Mouse (Mus musculus) ES-CJ7 (cell line): ENCODE data around the gene Fzd7.
"Not testable (repeated sequence)": the region's sequence is repeated elsewhere in the genome, so short reads cannot be mapped to it uniquely, and the experiment has no call there.

Experiments
- DNase-seq: peaks from one replicate; pipeline ENCODE4 v3.0.0; 2011; ENCODE audit warnings: low read depth, low spot score

Gene Fzd7

DNA sequence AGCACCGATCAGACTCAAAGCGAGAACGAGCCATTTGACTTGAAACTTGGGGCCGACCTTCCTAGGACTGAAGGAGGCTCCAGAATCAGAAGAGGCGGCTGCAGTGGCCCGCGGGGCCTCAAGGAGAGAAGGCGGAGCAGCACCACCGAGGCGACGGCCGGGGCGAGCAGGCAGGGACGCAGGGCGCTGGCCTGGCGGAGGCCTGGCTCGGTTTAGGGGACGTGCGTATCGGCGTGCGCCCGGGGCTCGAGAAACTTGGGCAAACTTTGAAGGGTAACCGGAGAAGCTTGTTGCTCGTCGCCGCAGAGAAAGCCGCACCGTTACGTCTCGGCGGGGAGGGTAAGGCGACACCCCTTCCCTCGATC is at the start of gene Fzd7:
Fzd7 (plus strand) TSS at position 94 of the 365 bp plus-strand sequence.
- DNase-seq = no peak

DNA sequence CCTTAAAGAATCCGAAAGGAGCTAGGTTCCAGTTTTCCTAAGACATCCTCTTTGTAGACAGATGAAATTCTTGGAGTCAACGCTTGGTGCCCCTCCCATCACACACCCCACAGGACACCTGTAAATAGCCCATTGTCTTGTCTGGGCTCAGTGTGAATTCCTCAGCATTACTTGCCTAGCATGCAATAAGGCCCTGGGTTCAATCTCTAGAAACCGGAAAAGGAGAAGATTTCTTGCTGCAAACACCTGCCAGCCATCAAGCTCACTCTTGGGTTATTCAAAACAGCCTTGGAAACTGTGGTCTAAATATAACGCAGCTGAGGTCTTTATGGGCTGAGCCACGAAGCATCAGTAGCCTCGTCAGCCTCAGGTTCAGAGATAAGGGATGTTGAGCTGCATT is 48.9 kb upstream of the Fzd7 start:
- DNase-seq = peak; percentile 51

- DNase-seq = no peak
Measured at GRCm38 (mm10) chr1:59434071-59434470, 48.2 kb upstream of the Fzd7 start.

- DNase-seq = no peak
Measured at GRCm38 (mm10) chr1:59435270-59435669, 47.0 kb upstream of the Fzd7 start.

DNA sequence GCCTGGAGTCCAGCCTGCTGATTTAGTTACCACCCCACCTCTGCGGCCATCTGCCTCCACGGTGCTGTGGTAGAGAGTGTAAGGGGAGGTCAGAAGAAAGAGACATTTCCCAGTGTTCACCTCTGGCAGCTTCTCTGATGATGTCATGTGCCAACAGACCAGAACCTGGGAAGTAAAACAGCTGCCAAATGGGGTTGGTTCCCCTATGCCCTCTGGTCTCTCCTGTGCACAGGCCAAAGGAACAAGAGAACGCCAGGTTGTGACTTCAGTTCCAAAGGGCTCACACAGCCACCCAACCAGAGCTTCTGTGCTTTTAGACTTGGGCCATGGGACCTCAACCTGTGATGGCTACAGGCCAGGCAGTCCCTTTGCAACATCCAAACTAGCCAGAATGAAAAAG is 45.9 kb upstream of the Fzd7 start:
- no peak for DNase-seq

GRCm38 (mm10) chr1:59437927-59438326 is 44.3 kb upstream of the Fzd7 start:
- DNase-seq = no peak

GRCm38 (mm10) chr1:59438330-59438729 is 43.9 kb upstream of the Fzd7 start:
- no peak for DNase-seq

DNA sequence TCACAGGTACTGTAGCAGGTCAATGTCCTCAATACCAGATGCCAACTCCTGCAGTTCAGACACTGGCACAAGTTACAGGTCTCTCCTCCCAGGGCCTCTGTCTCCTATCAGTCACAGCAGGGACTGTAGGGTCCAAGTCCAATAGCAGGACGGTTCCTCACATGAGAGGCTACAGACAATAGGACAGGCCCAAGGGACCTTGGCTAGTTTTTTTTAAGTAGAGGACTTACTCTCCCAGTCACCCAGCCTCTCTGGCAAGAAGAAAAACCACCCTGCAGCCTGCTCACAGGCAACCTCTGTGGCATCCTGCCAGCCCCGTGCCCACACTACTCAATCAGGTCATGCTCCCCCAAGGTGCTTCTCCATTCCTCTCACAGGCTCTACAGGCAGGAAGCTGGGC is 43.0 kb upstream of the Fzd7 start:
- DNase-seq = no peak

DNA sequence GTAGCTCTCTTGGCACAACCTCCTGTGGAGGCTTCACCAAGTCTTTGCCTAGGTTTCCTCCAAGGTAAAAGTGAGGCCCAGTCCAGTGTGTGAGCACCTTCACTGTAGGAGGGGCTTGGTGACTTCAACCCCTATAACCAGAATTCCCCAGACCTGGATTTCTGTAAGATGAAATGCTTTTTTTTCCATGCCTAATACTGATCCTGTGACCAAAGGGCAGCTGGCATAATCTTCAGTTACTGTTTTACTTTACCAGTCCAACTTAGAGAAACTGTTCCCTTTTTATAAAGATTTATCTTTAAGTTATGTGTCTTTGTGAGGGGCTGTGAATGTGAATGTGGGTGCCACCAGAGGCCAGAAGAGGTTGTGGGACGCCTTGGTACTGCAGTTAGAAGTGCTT is 42.3 kb upstream of the Fzd7 start:
- no peak for DNase-seq

DNA sequence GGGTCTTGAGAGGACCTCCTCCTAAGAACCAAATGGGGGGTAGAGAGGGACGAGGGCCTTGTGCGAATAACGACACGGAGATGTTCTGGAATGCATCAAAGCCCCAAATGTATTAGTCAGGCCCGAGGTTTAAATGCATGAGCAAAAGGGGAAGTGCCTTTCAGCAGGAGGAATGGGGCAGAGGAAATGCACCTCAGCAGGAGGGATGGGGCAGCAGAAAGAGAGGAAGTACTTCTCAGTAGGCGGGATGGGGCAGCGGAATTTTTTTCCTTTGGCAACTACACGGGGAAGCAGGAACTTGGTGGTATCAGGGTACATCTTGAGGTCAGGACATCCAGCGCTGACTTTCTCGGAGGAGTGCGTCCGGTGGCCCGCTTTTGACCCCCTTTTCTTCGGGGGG is 39.5 kb upstream of the Fzd7 start:
- DNase-seq = not testable (repeated sequence)

- no peak for DNase-seq
Measured at GRCm38 (mm10) chr1:59444127-59444660, 38.0 kb upstream of the Fzd7 start.

GRCm38 (mm10) chr1:59445242-59445641 is 37.0 kb upstream of the Fzd7 start:
- DNase-seq = no peak

GRCm38 (mm10) chr1:59448497-59449270 is 33.5 kb upstream of the Fzd7 start:
- peak; percentile 69 for DNase-seq

DNA sequence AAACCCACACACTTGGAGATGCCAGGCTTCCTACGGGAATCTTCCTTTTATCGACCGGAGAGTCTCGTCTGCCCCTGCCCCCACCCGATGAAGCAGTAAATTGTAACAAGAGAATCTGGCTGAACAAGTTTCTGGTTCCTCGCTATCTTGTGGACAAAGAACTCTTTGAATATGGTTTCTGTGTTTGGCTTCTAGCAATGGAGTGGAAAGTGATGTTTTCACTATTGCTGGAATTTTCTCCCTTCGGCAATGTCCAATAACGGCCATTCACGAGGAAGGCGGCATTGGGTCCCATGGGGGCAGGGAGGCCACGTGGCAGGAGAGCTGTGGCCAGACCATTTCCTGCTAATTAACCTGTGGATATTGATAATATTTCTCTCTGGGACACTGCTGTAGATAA is 32.8 kb upstream of the Fzd7 start:
- no peak for DNase-seq

GRCm38 (mm10) chr1:59450896-59451295 is 31.3 kb upstream of the Fzd7 start:
- DNase-seq = no peak

GRCm38 (mm10) chr1:59451584-59451983 is 30.6 kb upstream of the Fzd7 start:
- no peak for DNase-seq

DNA sequence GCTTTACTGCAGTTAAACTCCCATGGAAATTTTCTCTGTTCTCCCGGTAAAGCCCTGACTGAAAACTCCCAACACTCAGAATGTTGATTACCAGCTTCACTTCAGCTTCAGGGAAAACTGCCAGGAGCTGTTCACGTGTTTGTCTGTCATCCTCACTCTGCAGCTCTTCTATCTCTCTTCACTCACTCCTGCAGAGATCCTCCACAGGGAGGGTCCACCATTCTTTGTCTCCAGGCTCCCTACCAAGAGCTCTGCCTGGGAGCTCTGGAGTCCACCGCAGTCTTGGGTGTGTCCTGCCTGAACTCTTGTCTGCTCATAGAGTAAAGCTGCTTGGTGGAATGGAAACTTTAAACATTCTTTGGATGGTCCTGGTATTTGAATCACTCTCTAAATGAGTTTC is 25.4 kb upstream of the Fzd7 start:
- peak; percentile 76 for DNase-seq

GRCm38 (mm10) chr1:59457873-59458272 is 24.4 kb upstream of the Fzd7 start:
- no peak for DNase-seq

GRCm38 (mm10) chr1:59458886-59459285 is 23.3 kb upstream of the Fzd7 start:
- peak; percentile 37 for DNase-seq

GRCm38 (mm10) chr1:59464696-59465639 is 17.3 kb upstream of the Fzd7 start:
- DNase-seq = no peak

DNA sequence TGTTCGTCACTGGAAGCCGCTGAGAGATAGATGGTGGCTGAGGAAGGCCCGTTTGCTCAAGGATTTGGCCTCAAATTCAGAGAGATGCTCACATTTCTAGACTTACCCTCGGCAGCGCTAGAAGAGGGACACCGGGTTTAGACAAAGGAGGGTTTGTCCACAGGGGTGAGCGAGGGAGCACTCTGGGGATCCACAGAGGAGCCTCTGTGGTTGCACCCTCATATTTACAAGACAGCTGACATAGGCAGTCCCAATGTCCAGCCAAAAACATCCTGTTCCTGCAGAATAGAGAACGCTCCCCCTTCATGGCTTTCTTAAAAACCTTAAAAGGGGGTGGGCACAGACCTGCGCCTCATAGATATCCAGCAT is 16.6 kb upstream of the Fzd7 start:
- DNase-seq = no peak

DNA sequence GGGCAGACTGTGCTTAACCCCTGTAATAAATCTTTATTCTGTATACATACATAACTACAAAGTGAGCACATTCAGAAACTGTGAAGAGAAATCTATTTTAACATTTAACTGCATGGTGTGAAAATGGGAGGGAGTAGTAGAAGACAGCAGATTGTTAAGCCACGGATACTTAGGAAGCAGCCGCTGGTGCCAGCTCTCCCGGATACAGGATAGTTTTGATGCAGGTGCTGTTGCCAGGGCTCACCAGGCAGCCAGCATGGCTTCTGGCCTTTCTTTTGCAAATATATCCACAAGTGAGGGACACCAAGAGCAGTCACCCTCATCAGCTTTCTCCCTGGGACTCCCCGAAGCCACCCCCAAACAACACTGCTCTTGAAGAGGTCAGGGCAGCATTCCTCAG is 13.1 kb upstream of the Fzd7 start:
- no peak for DNase-seq

DNA sequence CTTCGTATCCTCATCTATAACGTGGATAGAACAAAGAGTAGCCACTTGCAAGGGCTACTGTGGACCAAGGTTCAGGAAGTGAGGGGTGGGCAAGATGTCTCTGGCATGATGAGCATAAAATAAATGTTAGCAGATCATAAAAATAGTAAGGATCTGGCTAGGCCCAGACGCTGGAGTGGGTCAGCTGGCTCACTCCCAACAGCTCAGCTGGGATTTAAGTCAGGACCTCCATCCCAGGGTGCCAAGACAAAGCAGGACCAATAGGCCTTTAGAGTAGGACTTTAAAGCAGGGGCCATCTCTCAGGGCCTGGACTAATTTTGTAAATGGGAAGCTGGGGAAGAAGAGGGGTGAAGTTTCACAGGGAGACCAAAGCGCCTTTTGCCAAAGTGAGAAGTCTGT is 11.5 kb upstream of the Fzd7 start:
- no peak for DNase-seq
